Mouse (Mus musculus) embryonic fibroblast, embryonic 13.5 days (primary cell): ENCODE measurements around the gene Elp1. TPM values are rescaled to one million over a fixed set of nuclear protein-coding genes. Genes with fewer than 3 reads are reported as not detected.

ENCODE experiments used
- H3K27ac ChIP-seq: 2 replicates; pipeline ENCODE4 v1.5.1; 2012; ENCODE audit warnings: low read length, control low read depth, inconsistent platforms; ENCODE audit not compliant: insufficient read depth
- H3K4me1 ChIP-seq: 2 replicates; pipeline ENCODE4 v1.6.1; 2011; ENCODE audit warnings: low read length; ENCODE audit not compliant: control insufficient read depth, insufficient read depth
- H3K4me3 ChIP-seq: 2 replicates; pipeline ENCODE4 v1.5.1; 2011; ENCODE audit warnings: mild to moderate bottlenecking, control low read depth, low read length; ENCODE audit not compliant: insufficient read depth
- CTCF ChIP-seq: IDR thresholded peaks from 2 replicates; pipeline ENCODE4 v1.5.1; 2011; ENCODE audit warnings: mild to moderate bottlenecking, control low read depth, low read length, moderate library complexity, borderline replicate concordance; ENCODE audit not compliant: insufficient read depth
- POLR2A ChIP-seq: IDR thresholded peaks from 2 replicates; pipeline ENCODE4 v1.6.1; 2011; ENCODE audit warnings: low read depth, mild to moderate bottlenecking, control low read depth, low read length, moderate library complexity
- polyA plus RNA-seq: library from polyadenylated mRNA; stranded (reverse); fragments of >200 nt; gene quantifications from 2 replicates; pipeline ENCODE4 v1.2.4, GENCODE M21; 2011; ENCODE audit warnings: low read depth; ENCODE audit not compliant: missing spikeins, insufficient read length

The Elp1 gene
- polyA plus RNA-seq, 1 experiment, result 51.3 TPM

- Histone ChIP-seq H3K4me3 (peak overlapping the region; percentile 80), H3K4me1 (peaks cover 3% of the 10 kb centered on the region), H3K27ac (peak overlapping the region; percentile 6; the same call in 1 of the 2 replicates)
- no peak for TF ChIP-seq CTCF
- no peak for TF ChIP-seq POLR2A
Measured at GRCm38 (mm10) chr4:56802669-56803150, 579 bp upstream of the Elp1 start.

DNA sequence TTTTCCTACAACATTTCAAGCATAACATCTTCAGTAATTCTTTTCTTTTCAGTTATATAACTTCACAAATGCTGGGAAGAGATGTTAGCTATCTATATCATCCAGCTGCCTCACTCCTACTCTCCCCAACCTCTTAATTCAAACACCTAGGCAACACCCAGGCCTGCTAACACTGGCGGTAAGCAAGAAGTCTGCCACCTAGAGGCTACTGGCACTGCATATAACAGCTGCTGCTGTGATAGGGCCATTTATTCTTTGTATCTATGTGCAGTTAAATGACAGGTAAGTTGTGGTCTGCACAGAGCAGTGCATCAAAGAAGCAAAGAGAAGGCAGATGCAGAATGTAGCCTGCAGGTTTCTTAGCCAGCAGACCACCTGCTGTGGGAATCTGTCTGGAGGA is 10.8 kb downstream of the Elp1 start:
- peak; percentile 18; the same call in 1 of the 2 replicates for TF ChIP-seq CTCF
- TF ChIP-seq POLR2A, result no peak
- Histone ChIP-seq H3K4me3 (no peak overlapping the region), H3K27ac (no peak overlapping the region), H3K4me1 (no peaks in the 10 kb centered on the region)

DNA sequence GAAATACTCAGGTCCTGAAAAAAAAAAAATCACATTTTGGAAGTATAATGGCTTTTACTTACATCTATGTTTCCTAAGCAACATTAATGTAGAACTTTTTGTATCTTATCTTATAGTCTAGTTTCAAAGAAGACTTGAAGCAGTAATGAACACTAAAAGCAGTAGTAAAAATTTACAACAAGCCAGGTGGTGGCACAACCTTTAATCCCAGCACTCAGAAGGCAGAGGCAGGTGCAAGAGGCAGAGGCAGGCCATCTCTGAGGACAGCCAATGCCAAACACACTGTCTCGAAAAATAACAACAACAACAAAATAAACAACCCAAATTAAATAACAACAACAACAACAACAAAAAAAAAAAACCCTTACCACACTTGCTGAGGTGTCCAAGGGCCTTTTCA is 31.1 kb downstream of the Elp1 start:
- no peak overlapping the region for H3K4me3 ChIP-seq
- H3K4me1 ChIP-seq, result no peaks in the 10 kb centered on the region
- no peak for TF ChIP-seq CTCF
- TF ChIP-seq POLR2A, result no peak
- no peak overlapping the region for H3K27ac ChIP-seq

- Histone ChIP-seq H3K4me1 (no peaks in the 10 kb centered on the region), H3K27ac (no peak overlapping the region), H3K4me3 (no peak overlapping the region)
- no peak for TF ChIP-seq CTCF
- no peak for TF ChIP-seq POLR2A
Measured at GRCm38 (mm10) chr4:56768913-56769312, 33.2 kb downstream of the Elp1 start.

DNA sequence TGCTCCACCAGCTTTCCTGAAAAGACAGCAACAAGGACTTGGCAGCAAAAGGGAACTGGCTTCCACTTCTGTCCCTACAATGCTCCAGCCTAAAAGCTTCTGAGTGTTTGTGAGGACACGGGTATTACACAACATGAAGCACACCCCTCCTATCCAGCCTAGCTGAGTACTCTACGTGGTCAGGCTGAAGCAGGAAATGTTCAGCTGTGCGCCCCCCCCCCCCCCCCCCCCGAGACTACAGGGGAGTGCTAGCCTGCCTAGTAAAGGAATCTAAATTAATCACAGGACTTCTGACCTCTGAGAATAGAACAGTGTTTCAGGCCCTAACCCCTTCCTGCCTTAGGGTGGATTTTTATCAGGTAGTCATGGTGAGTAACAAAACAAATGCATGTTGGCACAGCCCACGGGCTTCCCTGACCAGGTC is 34.3 kb downstream of the Elp1 start:
- Histone ChIP-seq H3K4me1 (no peaks in the 10 kb centered on the region), H3K27ac (no peak overlapping the region), H3K4me3 (no peak overlapping the region)
- TF ChIP-seq POLR2A (no peak), CTCF (no peak)

DNA sequence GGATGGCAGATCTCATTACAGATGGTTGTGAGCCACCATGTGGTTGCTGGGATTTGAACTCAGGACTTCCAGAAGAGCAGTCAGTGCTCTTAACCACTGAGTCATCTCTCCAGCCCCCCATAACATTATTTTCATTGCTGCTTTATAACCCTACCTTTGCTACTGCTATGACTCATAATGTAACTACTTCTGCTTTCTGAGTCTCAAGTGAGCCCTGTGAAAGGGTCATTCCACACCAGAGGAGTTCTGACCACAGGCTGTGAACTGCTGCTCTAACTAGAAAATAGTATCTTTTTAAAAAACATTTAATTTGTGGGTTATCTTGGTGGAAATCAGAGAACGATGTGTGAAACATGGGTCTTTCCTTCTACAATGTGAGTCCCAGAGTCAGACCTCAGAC is 44.4 kb downstream of the Elp1 start:
- Histone ChIP-seq H3K4me1 (no peaks in the 10 kb centered on the region), H3K4me3 (no peak overlapping the region), H3K27ac (no peak overlapping the region)
- TF ChIP-seq CTCF (no peak), POLR2A (no peak)

DNA sequence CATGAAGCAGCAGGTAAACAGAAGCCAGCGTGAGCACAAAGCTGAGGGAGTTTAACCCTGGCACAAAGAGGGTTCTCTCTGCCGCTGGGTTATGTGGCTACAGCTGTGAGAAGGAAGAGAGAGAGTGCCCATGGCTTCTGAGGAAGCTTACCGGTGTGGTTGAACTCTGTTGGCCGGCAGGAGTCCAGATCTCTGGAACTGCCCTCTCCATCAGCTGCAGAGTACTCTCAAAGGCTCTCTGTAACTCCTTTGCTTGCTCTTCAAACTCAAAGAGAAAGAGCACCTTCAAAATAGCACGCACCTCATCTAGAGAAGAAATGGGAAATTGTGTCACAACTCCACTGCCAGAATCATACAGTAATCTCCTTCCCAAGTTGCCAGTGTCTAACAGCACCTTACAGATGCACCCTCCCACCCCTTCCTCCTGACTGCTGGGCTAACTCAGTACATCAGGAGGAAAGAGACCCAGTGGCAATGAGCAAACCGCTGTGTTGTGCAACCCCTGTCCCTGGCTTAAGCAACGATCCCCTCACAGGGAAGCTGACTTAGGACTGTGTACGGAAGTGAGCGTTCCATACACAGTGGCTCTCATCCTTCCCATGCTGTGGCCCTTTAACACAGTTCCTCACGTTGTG is 45.0 kb downstream of the Elp1 start:
- Histone ChIP-seq H3K27ac (no peak overlapping the region), H3K4me3 (no peak overlapping the region), H3K4me1 (no peaks in the 10 kb centered on the region)
- TF ChIP-seq CTCF (no peak), POLR2A (no peak)

DNA sequence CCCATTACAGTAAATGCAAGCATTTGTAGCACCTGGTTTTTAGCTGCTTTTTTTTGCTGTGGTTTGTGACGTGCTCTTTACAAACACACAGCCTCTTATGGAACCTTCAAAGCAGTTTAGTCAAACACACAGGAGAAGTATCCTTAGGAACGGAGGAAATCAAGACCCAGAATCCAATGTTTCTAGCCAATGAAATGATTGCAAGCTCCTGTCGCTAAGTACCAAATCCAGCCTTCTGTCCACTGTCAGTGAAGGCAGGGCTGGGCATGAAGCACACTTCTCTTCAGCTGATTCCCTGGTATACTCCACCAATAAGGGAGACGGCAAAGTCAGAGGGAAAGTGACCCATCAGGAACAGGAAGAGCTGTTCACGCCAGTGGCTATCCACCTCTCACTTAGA is 46.1 kb downstream of the Elp1 start:
- no peak overlapping the region for H3K27ac ChIP-seq
- H3K4me3 ChIP-seq, result no peak overlapping the region
- no peaks in the 10 kb centered on the region for H3K4me1 ChIP-seq
- TF ChIP-seq POLR2A (no peak), CTCF (no peak)

GRCm38 (mm10) chr4:56747456-56747855 is 54.7 kb downstream of the Elp1 start:
- Histone ChIP-seq H3K4me3 (no peak overlapping the region), H3K27ac (no peak overlapping the region), H3K4me1 (no peaks in the 10 kb centered on the region)
- TF ChIP-seq POLR2A (no peak), CTCF (no peak)

DNA sequence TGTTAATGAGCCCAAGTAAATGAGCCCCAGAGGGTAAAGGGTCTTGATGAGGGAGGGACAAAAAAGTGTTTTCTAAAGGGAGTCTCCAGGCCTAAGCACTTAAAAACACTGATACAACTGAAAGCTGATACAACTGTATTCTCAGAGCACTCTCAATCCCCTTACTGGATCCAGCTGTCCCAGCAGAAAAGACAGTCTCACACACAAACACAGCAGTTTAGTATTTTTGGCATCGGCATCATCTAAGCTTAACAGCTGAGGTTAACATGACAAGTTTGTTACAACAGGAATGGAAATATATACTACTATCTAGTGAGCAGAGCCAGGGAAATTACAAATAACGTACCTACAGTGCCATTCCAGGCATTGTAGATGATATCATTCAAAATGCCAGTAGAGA is 55.8 kb downstream of the Elp1 start:
- TF ChIP-seq CTCF, result no peak
- Histone ChIP-seq H3K27ac (no peak overlapping the region), H3K4me3 (no peak overlapping the region), H3K4me1 (no peaks in the 10 kb centered on the region)

GRCm38 (mm10) chr4:56743363-56744195 is 58.6 kb downstream of the Elp1 start, which contains the start of gene Actl7a:
Gene Actl7a, plus strand, starts transcription at chr4:56743413.
- H3K4me1 ChIP-seq, result no peaks in the 10 kb centered on the region
- H3K4me3 ChIP-seq, result no peak within 1 kb of the TSS
- TF ChIP-seq CTCF, result no peak
- TF ChIP-seq POLR2A, result no peak
- no peak within 1 kb of the TSS for H3K27ac ChIP-seq
